Mouse (Mus musculus): ENCODE measurements around the gene Drc3.

Drc3 gene

DNA sequence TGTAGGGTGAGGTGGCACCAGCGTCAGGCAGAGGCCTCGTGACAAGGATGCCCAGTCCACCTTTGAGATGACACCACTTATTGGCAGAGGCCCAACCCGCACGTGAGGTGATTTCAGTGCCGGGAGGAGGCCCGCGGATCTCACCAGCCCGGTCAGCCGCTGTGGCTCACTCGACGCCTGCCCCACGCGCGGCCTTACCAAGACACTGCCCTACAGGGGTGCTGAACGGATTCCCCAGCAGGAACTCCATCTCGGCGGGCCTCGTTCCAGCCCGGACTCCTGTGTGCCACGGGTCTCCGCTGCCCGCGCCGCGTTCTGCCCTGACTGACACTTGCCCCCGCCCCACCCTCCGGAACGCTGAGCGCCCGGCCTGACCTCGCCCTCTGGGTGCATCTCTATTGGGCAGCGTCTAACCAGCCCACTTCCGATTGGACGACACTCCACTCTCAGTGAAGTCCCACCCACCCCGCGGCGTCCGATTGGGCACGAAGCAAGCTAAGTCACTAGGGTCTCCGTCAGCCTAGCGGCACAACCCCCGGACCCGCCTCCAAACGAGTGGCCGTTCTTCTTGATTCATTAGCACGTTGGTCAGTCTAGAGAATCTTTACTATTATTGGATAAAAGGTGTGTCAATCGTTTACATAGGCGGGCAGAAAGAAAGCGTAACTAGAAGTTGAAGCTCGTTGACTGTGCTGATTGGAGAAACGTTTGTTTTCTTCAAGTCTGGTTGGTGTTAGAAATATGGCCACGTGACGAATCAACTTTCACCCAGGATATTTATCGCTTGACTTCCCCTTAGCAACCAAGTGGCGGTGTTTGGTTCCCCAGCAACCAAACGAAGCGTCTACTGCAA lies at the start of gene Drc3, which contains the start of gene Tom1l2:
Gene Drc3 (plus strand): TSS at position 771 of the 853 bp plus-strand sequence.
Gene Tom1l2 (minus strand): TSS at position 347 of the 853 bp plus-strand sequence.
- DNase-seq: peak; percentile 99 to 100

DNA sequence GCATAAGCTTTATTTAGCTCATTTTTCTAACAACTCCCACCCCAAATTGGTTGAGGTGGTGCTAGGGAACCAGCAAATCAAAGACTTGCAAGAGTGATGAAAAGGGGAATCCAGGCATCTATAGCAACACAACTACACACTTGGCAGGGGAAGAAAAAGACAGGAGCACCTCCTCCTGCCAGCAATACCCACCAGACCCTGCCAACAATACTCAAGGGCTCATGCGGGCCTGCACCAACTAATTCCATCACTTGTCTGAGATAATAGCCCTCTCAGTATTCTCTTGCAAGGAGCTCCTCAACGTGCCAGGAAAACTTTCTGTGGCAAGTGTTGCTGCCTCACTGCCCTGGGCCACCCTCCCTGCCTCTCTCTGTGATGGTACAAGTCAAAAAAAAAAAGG lies 49.6 kb upstream of the Drc3 start:
- DNase-seq: no peak

- DNase-seq: no peak
Measured at GRCm38 (mm10) chr11:60305611-60306010, 47.5 kb upstream of the Drc3 start.

DNA sequence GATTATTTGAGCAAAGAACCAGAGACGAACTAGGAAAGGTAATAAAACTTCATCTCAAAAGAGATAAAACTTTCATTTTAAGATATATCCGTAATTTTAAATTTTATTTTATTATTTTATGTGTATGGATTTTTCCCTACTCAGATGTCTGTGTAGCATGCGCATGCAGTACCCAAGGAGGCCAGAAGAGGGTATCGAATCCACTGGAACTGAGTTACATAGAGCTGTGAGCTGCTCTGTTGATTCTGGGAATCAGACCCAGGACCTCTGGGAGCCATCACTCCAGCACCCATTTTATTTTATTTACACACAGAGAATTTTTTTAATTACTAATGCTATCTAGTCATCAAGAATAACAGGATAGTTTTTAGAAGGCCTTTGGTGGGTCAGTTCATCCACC lies 46.3 kb upstream of the Drc3 start:
- DNase-seq: peak; percentile 69 to 73

DNA sequence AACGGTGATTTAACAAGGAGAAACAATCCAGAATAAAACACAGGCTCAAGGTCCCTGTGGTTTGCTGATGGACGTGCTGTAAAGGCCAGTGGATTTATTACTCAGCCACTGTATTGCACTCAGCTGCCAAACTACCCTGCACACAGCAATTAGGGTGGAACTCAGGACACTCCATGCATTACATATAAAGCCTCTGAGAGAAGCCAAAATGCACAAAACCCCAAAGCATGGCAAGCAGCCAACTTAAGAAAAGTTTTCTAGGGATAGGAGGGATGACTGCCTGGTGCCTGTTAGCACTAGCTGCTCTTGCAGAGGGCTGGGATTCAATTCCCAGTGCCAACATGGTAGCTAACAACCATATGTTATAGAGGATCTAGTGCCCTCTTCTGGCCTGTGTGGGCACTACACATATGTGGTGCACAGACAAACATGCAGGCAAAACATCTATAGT lies 45.7 kb upstream of the Drc3 start:
- peak; percentile 50 to 59 for DNase-seq

DNA sequence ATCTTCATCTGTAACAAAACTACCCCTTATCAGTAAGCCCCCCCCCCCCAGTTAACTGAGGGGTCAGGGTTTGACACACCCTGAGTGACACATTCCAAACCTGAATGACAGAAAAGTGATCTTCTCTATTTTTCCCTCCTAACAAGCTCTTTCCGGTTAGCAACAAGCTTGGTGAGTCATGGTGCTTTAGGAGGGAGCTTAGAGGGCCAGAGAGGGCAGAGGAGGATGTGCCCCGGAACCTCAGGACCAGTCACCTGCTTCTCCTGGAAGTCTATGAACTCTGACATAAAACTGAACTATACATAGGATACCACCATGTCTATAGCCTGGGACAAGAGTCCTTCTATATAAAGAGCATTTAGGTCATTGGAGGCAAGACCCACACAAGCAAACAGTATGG lies 45.1 kb upstream of the Drc3 start:
- DNase-seq: no peak

DNA sequence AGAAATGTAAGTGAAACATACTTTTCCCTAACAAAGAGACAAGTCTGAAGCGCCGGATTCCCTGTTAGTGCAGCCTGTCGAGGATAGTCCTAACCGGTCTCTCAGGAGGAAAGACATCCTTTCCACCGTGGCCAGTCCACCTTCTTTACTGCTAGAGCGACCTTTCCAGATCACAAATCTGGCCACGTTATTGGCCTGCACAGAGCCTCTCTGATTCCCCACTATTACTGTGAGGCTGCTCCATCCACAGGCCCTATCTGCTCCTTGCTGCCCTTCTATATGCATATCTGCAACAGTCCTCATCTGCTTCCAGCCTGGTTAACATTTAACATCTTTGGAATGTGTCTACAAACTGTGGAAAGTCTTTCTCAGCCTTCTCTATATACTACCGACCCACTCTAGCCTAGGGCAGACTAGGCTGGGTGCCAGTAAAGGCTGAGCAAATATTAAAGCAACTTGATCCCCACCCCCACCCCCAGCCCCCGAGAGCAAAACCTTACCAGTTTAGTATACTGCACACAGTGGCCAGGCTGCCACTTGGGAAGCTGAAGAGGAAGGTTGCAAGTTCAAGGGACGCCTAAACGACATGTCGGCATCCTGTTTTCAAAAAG lies 44.5 kb upstream of the Drc3 start:
- peak; percentile 74 to 83 for DNase-seq

- no peak for DNase-seq
Measured at GRCm38 (mm10) chr11:60309875-60310274, 43.3 kb upstream of the Drc3 start.

GRCm38 (mm10) chr11:60311025-60311854 lies 41.9 kb upstream of the Drc3 start:
- peak; percentile 82 to 88 for DNase-seq

- DNase-seq: peak; percentile 50 to 61
Measured at GRCm38 (mm10) chr11:60316250-60316649, 36.9 kb upstream of the Drc3 start.

GRCm38 (mm10) chr11:60316883-60317282 lies 36.2 kb upstream of the Drc3 start:
- no peak for DNase-seq

GRCm38 (mm10) chr11:60317376-60318102 lies 35.6 kb upstream of the Drc3 start:
- DNase-seq: no peak

- DNase-seq: no peak
Measured at GRCm38 (mm10) chr11:60318716-60319115, 34.4 kb upstream of the Drc3 start.

DNA sequence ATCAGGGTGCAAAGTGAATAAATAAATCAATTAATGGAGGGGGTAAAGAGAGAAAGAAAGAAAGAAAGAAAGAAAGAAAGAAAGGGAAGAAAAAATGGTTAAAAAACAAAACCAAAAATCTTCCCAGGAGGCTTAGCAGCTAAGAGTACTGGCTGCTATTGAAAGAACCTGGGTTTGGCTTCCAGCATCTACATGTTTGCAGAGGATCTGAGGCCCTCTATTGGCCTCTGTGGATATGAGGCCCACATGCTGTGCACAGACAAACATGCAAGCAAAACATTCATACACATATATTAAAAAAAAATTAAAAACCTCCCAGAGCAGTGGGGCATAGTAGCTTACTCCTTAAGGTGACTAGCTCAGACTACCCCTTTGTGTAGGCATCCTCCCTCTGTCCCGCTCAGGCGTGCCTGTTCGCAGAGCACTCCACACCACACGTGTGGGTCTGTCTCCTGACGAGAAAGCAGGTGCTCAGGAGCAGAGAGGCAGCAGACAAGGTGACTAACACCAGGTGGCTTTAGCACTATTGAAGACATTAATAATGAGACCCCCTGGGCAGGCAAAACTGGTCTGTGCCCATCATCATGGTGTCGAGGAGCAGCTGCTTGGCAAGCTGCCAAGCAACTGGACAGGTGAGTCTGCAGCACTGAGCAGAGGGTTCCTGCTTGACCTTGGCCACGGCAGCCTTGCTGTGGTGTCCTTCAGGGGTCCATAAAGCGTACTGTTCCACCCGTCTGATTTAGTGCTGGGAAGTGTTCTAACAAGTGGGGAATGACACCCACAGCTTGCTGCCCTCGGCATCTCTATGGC lies 33.7 kb upstream of the Drc3 start:
- DNase-seq: peak in 1 of 2 experiments; percentile 62

DNA sequence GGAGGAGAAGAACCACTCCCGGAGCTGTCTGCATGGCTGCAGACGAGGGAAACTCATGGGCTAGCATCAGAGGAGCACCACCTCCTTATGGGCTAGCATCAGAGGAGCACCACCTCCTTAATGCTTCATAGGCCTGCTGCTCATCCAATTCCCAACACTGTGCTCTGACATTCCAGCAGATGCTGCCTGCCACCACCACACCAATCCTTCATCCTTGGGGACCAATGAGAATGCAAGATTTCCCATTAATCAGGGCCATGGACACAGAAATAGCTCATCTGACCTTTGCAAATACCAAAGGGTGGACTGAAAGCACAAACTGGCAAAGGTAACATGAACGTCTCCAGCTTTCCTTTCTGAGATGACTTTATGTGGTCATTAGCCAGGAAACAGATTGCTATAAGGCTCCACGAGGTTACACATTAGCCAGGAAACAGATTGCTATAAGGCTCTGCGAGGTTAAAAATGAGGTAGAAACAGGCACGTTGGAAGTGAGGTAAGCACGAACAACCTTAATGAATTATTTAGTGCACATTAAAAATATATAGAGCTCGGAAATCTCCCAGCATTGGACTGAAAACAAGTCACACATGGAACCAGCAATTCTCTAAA lies 32.6 kb upstream of the Drc3 start:
- DNase-seq: no peak

DNA sequence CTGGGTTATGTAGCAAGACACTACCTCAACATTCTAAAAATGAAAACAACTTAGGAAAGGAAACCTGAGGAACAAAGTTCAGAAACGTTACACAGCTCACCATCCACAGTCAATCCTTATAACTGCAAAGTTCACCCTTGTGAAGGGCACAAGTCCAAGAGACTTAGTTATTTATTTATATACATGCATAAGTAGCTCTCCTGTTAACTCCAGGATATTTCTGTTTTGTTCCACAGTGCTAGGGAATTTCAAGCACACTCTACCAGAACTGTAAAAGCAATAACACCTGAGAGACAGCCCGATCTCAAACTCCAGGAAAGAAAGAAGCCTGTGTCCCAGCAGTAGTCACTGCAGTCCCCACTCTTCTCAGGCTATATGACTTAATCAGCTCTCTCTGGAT lies 31.7 kb upstream of the Drc3 start:
- DNase-seq: no peak

GRCm38 (mm10) chr11:60323731-60324130 lies 29.4 kb upstream of the Drc3 start:
- DNase-seq: no peak

DNA sequence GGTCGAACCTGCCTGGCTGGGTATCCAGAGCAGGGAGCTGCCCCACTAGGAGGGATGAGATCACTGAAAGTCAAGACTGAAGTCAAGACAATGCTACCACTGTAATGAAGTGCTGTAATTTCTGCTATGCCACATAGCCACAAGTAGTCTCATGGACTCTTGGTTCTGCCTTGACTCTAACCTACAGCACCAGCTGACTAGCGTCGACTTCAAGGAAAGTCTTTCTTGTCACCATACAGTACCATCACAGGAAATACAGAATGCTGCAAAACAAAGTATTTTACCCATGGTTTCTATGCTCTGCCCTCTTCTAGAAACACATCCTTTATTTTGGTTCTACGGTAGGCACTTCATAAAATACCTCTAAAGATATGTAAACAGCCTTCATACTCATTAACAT lies 22.6 kb upstream of the Drc3 start:
- no peak for DNase-seq

DNA sequence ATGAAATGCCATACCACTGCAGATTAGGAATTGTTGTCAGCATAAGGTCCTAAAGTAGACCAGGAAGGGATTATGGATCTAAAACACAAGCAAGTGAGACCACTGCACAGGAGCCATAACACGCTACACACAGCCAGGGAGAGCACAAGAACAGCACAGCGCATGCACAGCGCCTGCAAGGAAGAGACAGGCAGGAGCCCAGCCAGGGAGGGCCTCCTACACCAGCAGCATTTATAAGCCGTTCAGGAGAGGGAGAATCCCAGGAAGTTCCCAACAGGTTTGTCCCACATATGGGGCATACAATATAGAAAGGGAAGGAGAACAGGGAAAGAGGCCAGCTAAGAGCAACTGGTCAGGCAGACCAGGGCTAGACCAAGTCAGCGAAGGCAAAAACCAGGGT lies 19.7 kb upstream of the Drc3 start:
- no peak for DNase-seq

GRCm38 (mm10) chr11:60334124-60334523 lies 19.0 kb upstream of the Drc3 start:
- DNase-seq: no peak

- no peak for DNase-seq
Measured at GRCm38 (mm10) chr11:60335771-60336170, 17.4 kb upstream of the Drc3 start.

All from kidney, postnatal 4 days (tissue).